Comparison of ENCODE assay signal across 8 mouse cellular contexts in genomic region chr9:66919382-66919971, GRCm38 (mm10). TPM values are rescaled to one million over a fixed set of nuclear protein-coding genes. Genes with fewer than 3 reads are reported as not detected.
A peak's percentile ranks its signal among the peaks of the same experiment; 100 is the strongest.
DNase-seq lines count a peak whose midpoint lies in the region; ATAC-seq lines count a peak whose summit lies in the region.

Gene Rab8b (minus strand): TSS chr9:66919687.

- DNase-seq in adrenal gland, adult (ENCODE audit: inconsistent age in 2 of 2, low spot score in 1 of 2) = peak; percentile 97 to 99
- DNase-seq in embryo, embryonic 10.5 days (ENCODE audit: low spot score) = peak; percentile 99
- DNase-seq in gastrocnemius, postnatal 14 days = peak; percentile 99
- peak; percentile 94 to 99 for DNase-seq in left cerebral cortex, postnatal 10 days (ENCODE audit: extremely low spot score in 1 of 2, low spot score in 2 of 2)
- peak; percentile 96 for DNase-seq in right cerebral cortex, postnatal 25 days
- DNase-seq in urinary bladder, postnatal 4 days (ENCODE audit: low spot score in 2 of 2) = peak; percentile 96 to 98

- intact Hi-C loops in gastrocnemius, postnatal 14 days (cut with DNase I; ENCODE audit: low total_unique reads) = no loop called here
- intact Hi-C loops in left cerebral cortex, postnatal 10 days (cut with DNase I) = loop anchor here (10.0 kb wide), 1 partner anchor 55 kb away; no protein-coding TSS in a partner anchor

- ATAC-seq in inflammation-experienced regulatory T-cells, adult 6 months = peak; percentile 83
- ATAC-seq in megakaryocyte-erythroid progenitor cell, adult 5-6 weeks (replicated peaks; ENCODE audit: low FRiP score, low TSS enrichment, poor library complexity, severe bottlenecking) = peak; percentile 82

RNA-seq across cellular contexts. Expression of gene Rab8b, which starts in this region (rescaled TPM):
- 1 to 10 TPM; 9.5 to 9.8 TPM for total RNA-seq in gastrocnemius, postnatal 14 days (2021)
- 100 to 1,000 TPM; 140 to 229 (median 170) TPM for polyA plus RNA-seq in inflammation-experienced regulatory T-cells, adult 6 months (2017; shearing (Covaris generic))
- total RNA-seq in left cerebral cortex, postnatal 10 days (2021) = 10 to 100 TPM; 21.8 TPM
- total RNA-seq in megakaryocyte-erythroid progenitor cell, adult 5-6 weeks (2014; fragmentation: Nextera tagmentation) = 45.9 and 52.1 TPM in 2 replicates
- 81.6 and 90.4 TPM in 2 replicates for total RNA-seq in megakaryocyte-erythroid progenitor cell, adult 5-6 weeks (2017)

Comparison
In these comparisons a context has a peak if more than half of its experiments do, and no peak if none do; other contexts are left out.
1. Peak in every context shown above with its lines: DNase-seq and ATAC-seq.